Mouse (Mus musculus) MEL (cell line): Measurements from ENCODE around the gene Nup188. TPM values are rescaled to one million over a fixed set of nuclear protein-coding genes. Genes with fewer than 3 reads are reported as not detected.

Source experiments
- DNase-seq: peaks from one replicate; pipeline ENCODE4 v3.0.0; 2011; ENCODE audit warnings: low read depth, low spot score
- H3K27ac ChIP-seq: 2 replicates; pipeline ENCODE4 v1.5.1; 2012; ENCODE audit warnings: low read depth, mild to moderate bottlenecking, control low read depth, low read length, moderate library complexity; ENCODE audit not compliant: control insufficient read depth
- H3K27me3 ChIP-seq, 2 experiments: fragments of 150-350 bp in 1 of 2; sonication (generic) in 1 of 2; 2 replicates each; pipeline ENCODE4 v1.6.1; 2012; ENCODE audit warnings: low read length in 2 of 2, mild to moderate bottlenecking in 2 of 2, improper control_type of control experiment in 1 of 2, moderate library complexity in 1 of 2; ENCODE audit not compliant: insufficient read depth in 2 of 2, control insufficient read depth in 1 of 2
- H3K36me3 ChIP-seq, 2 experiments: 2 replicates each; pipeline ENCODE4 v1.6.1; 2012 to 2014; ENCODE audit warnings: low read length in 2 of 2, improper control_type of control experiment in 1 of 2, inconsistent platforms in 1 of 2, mild to moderate bottlenecking in 1 of 2; ENCODE audit not compliant: insufficient read depth in 2 of 2, control insufficient read depth in 1 of 2
- H3K4me1 ChIP-seq, 2 experiments: fragments of 150-350 bp in 1 of 2; sonication (generic) in 1 of 2; 2 replicates each; pipeline ENCODE4 v1.6.1; 2012; ENCODE audit warnings: low read length in 2 of 2, improper control_type of control experiment in 1 of 2, mild to moderate bottlenecking in 1 of 2; ENCODE audit not compliant: insufficient read depth in 2 of 2, control insufficient read depth in 1 of 2
- H3K4me3 ChIP-seq, 2 experiments: fragments of 150-350 bp in 1 of 2; sonication (generic) in 1 of 2; 2 replicates each; pipeline ENCODE4 v1.5.1; 2012; ENCODE audit warnings: low read depth in 2 of 2, low read length in 2 of 2, mild to moderate bottlenecking in 2 of 2, moderate library complexity in 2 of 2, control low read depth in 1 of 2, improper control_type of control experiment in 1 of 2; ENCODE audit not compliant: control insufficient read depth in 1 of 2, insufficient read depth in 1 of 2
- H3K79me2 ChIP-seq: 2 replicates; pipeline ENCODE4 v1.6.1; 2012; ENCODE audit warnings: mild to moderate bottlenecking, low read length, moderate library complexity; ENCODE audit not compliant: control insufficient read depth, poor library complexity, insufficient read depth
- H3K9ac ChIP-seq: 2 replicates; pipeline ENCODE4 v1.6.1; 2012; ENCODE audit warnings: low read depth, mild to moderate bottlenecking, control low read depth, low read length, moderate library complexity; ENCODE audit not compliant: control insufficient read depth, poor library complexity, severe bottlenecking
- H3K9me3 ChIP-seq: fragments of 150-350 bp; sonication (generic); replicated peaks from 2 replicates; pipeline ENCODE4 v1.6.1; 2012; ENCODE audit warnings: mild to moderate bottlenecking, low read length, improper control_type of control experiment, moderate library complexity; ENCODE audit not compliant: insufficient read depth
- ELF1 ChIP-seq: IDR thresholded peaks from 2 replicates; pipeline ENCODE4 v1.6.1; 2014; ENCODE audit warnings: low read depth, mild to moderate bottlenecking, inconsistent platforms, low read length, improper control_type of control experiment, moderate library complexity
- EP300 ChIP-seq, 2 experiments: IDR thresholded peaks; 2 replicates each; pipeline ENCODE4 v1.6.1; 2011; ENCODE audit warnings: improper control_type of control experiment in 2 of 2, low read length in 2 of 2, low read depth in 1 of 2, mild to moderate bottlenecking in 1 of 2
- GABPA ChIP-seq: IDR thresholded peaks from 2 replicates; pipeline ENCODE4 v1.6.1; 2012; ENCODE audit warnings: low read depth, mild to moderate bottlenecking, inconsistent platforms, low read length, improper control_type of control experiment, moderate library complexity
- GATA1 ChIP-seq: IDR thresholded peaks from 2 replicates; pipeline ENCODE4 v1.6.1; 2011; ENCODE audit warnings: low read depth, low read length, improper control_type of control experiment
- MYB ChIP-seq: IDR thresholded peaks from 2 replicates; pipeline ENCODE4 v1.6.1; 2011; ENCODE audit warnings: mild to moderate bottlenecking, low read depth, low read length, improper control_type of control experiment
- NRF1 ChIP-seq: IDR thresholded peaks from 2 replicates; pipeline ENCODE4 v1.6.1; 2014; ENCODE audit warnings: low read depth, mild to moderate bottlenecking, inconsistent platforms, low read length, improper control_type of control experiment, moderate library complexity; ENCODE audit not compliant: poor library complexity, insufficient read depth, severe bottlenecking
- POLR2A ChIP-seq, 2 experiments: IDR thresholded peaks; 2 replicates each; pipeline ENCODE4 v1.6.1; 2011 to 2012; ENCODE audit warnings: low read length in 2 of 2, mild to moderate bottlenecking in 2 of 2, control low read depth in 1 of 2, improper control_type of control experiment in 1 of 2, low read depth in 1 of 2, moderate library complexity in 1 of 2; ENCODE audit not compliant: control insufficient read depth in 1 of 2, insufficient read depth in 1 of 2, poor library complexity in 1 of 2
- RAD21 ChIP-seq: IDR thresholded peaks from 2 replicates; pipeline ENCODE4 v1.6.1; 2011; ENCODE audit warnings: mild to moderate bottlenecking, low read depth, low read length, improper control_type of control experiment
- TAL1 ChIP-seq: IDR thresholded peaks from 2 replicates; pipeline ENCODE4 v1.6.1; 2012; ENCODE audit warnings: mild to moderate bottlenecking, inconsistent platforms, low read length, moderate library complexity, mixed read lengths
- TBP ChIP-seq: IDR thresholded peaks from 2 replicates; pipeline ENCODE4 v1.8.0; 2011; ENCODE audit warnings: low read depth, low read length, improper control_type of control experiment
- USF1 ChIP-seq: IDR thresholded peaks from 2 replicates; pipeline ENCODE4 v1.6.1; 2014; ENCODE audit warnings: low read depth, mild to moderate bottlenecking, inconsistent platforms, low read length, improper control_type of control experiment, moderate library complexity
- USF2 ChIP-seq, 2 experiments: IDR thresholded peaks; 2 replicates each; pipeline ENCODE4 v1.6.1; 2011 to 2012; ENCODE audit warnings: improper control_type of control experiment in 2 of 2, low read length in 2 of 2, borderline replicate concordance in 1 of 2, inconsistent platforms in 1 of 2, low read depth in 1 of 2, mild to moderate bottlenecking in 1 of 2; ENCODE audit not compliant: insufficient read depth in 1 of 2
- ZC3H11A ChIP-seq: IDR thresholded peaks from 2 replicates; pipeline ENCODE4 v1.6.1; 2012; ENCODE audit warnings: low read depth, mild to moderate bottlenecking, inconsistent platforms, low read length, improper control_type of control experiment
- ZMIZ1 ChIP-seq: IDR thresholded peaks from 2 replicates; pipeline ENCODE4 v1.6.1; 2012; ENCODE audit warnings: low read depth, mild to moderate bottlenecking, inconsistent platforms, low read length, improper control_type of control experiment, moderate library complexity
- ZNF384 ChIP-seq: IDR thresholded peaks from 2 replicates; pipeline ENCODE4 v1.6.1; 2012; ENCODE audit warnings: low read depth, mild to moderate bottlenecking, inconsistent platforms, low read length, improper control_type of control experiment
- polyA plus RNA-seq, 2 experiments: library from polyadenylated mRNA; stranded (reverse) in 1 of 2; unstranded in 1 of 2; fragments of >175 nt in 1 of 2; fragments of >200 nt in 1 of 2; gene quantifications; 2 replicates each; pipeline versions ENCODE4 v1.2.1 to v1.2.4; 2012; ENCODE audit warnings: low replicate concordance in 2 of 2, low read depth in 1 of 2; ENCODE audit not compliant: insufficient read length in 2 of 2, insufficient read depth in 1 of 2, missing spikeins in 1 of 2
- total RNA-seq: library from RNA; depleted of rRNA; stranded (reverse); fragments of 300-350 nt; gene quantifications from 2 replicates; pipeline ENCODE4 v1.2.3, GENCODE M21; 2012

The Nup188 gene
- total and polyA plus RNA-seq, 3 experiments: 58.6 to 119 TPM; not detected in 1

DNA sequence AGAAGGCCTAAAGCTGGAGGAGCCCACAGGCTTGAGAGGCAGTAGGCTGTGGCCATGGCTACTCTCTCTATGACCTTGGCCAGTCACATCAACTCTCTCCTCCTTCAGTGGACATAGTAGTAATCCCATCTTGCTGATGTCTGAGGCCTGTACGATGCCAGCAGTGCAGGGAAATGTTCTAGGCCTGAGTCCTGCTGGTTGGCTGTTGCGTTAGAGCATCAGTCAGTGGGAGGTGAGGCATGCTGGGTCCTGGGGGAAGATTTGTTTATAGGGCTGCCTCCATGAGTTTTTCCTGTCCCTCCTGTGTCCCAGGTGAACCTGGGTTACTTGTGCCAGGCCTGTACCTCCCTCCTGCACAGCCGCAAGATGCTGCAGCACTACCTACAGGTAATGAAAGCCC is 55.9 kb downstream of the Nup188 start:
- Histone ChIP-seq H3K36me3 (peaks cover 0 to 15% of the 10 kb centered on the region in 2 experiments; a peak in 2 of 4 replicates), H3K4me3 (no peak overlapping the region), H3K27ac (no peak overlapping the region), H3K27me3 (no peaks in the 10 kb centered on the region)
- DNase-seq: no peak
- TF ChIP-seq ELF1 (no peak), NRF1 (no peak), ZMIZ1 (no peak)
- TF ChIP-seq, all 39 proteins: peak for 0
- Histone ChIP-seq H3K4me1 (no peaks in the 10 kb centered on the region), H3K79me2 (no peaks in the 10 kb centered on the region), H3K9ac (no peak overlapping the region), H3K9me3 (no peaks in the 10 kb centered on the region)

DNA sequence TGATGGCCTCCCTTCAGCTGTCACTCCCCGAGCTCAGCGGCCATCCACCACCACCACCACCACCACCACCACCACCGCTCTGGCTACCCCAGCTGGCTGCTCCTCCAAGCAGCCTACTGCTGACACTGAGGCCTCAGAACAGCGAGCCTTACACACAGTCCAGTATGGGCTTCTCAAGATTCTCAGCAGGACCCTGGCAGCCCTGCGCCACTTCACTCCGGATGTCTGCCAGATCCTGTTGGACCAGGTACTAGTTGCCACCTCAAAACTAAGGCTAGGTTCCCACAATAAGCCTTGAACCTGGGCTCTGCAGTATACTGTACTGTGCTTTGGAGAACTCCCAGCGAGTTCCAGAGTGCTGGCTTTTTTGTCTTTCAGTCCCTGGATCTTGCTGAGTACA is 56.3 kb downstream of the Nup188 start:
- no peak overlapping the region for H3K27ac ChIP-seq
- H3K9ac ChIP-seq: no peak overlapping the region
- H3K27me3 ChIP-seq: no peaks in the 10 kb centered on the region
- H3K36me3 ChIP-seq: peaks cover 0 to 15% of the 10 kb centered on the region in 2 experiments; a peak in 2 of 4 replicates
- H3K4me3 ChIP-seq: no peak overlapping the region
- H3K79me2 ChIP-seq: no peaks in the 10 kb centered on the region
- H3K9me3 ChIP-seq: no peaks in the 10 kb centered on the region
- H3K4me1 ChIP-seq: no peaks in the 10 kb centered on the region
- DNase-seq: no peak
- TF ChIP-seq USF2 (IDR thresholded peaks at IDR 0.05; ENCODE audit: borderline replicate concordance in 1 of 2, insufficient read depth in 1 of 2, low read depth in 1 of 2, low read length in 2 of 2): no peak
- TF ChIP-seq POLR2A (IDR thresholded peaks at IDR 0.05; ENCODE audit: control insufficient read depth in 1 of 2, insufficient read depth in 1 of 2, low read depth in 1 of 2, low read length in 2 of 2, poor library complexity in 1 of 2): peak in 1 of 2 experiments; percentile 26; a peak in 1 of 4 replicates
- TF ChIP-seq, all 39 proteins: peak for 1

DNA sequence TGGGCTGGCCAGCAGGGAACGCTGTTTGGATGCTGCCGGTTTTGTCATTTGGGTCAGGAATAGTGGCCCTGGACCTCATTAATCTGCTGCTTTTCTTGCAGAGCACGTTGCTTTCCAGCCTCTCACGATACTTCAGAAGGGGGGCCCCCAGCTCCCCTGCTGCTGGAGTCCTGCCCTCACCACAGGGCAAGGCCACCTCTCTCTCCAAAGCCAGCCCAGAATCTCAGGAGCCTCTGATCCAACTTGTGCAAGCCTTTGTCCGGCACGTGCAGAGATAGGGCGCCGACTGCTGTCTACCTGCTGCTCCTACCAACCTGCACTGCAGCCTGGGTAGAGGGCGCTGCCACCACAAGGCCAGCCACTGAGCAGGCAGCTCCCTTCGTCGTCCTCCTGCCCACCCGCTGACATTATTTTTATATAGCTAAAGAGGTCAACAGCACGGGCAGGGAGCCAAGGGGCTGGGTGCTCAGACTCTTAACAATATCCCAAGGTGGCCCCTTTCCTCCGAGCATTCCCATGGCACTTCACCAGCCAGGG is 57.5 kb downstream of the Nup188 start:
- Histone ChIP-seq H3K27me3 (no peaks in the 10 kb centered on the region), H3K4me3 (no peak overlapping the region), H3K27ac (no peak overlapping the region), H3K9me3 (no peaks in the 10 kb centered on the region), H3K79me2 (no peaks in the 10 kb centered on the region), H3K36me3 (peaks cover 0 to 11% of the 10 kb centered on the region in 2 experiments; a peak in 1 of 4 replicates), H3K4me1 (no peaks in the 10 kb centered on the region)
- no peak for TF ChIP-seq RAD21
- no peak for TF ChIP-seq EP300 (IDR thresholded peaks at IDR 0.05; ENCODE audit: low read depth in 1 of 2, low read length in 2 of 2)
- TF ChIP-seq MYB: no peak
- no peak for TF ChIP-seq POLR2A (IDR thresholded peaks at IDR 0.05; ENCODE audit: control insufficient read depth in 1 of 2, insufficient read depth in 1 of 2, low read depth in 1 of 2, low read length in 2 of 2, poor library complexity in 1 of 2)
- TF ChIP-seq USF1: no peak
- TF ChIP-seq TAL1: no peak
- no peak for TF ChIP-seq ZC3H11A
- TF ChIP-seq GATA1: no peak
- no peak for TF ChIP-seq TBP
- no peak for TF ChIP-seq GABPA
- no peak for TF ChIP-seq ZNF384
- TF ChIP-seq, all 39 proteins: peak for 0
- DNase-seq: no peak
- H3K9ac ChIP-seq: no peak overlapping the region
